Mouse (Mus musculus) kidney, adult 2 months (tissue): Measurements from ENCODE around the gene Akap8.

Source experiments
- CTCF ChIP-seq: fragments of 200-500 bp; conservative IDR thresholded peaks from 2 replicates; pipeline ENCODE4 v1.5.1; 2011; ENCODE audit warnings: low read depth, mild to moderate bottlenecking, control low read depth, low read length, moderate library complexity, mixed read lengths; ENCODE audit not compliant: insufficient read depth, insufficient read length
- POLR2A ChIP-seq: fragments of 200-500 bp; IDR thresholded peaks from one replicate; pipeline ENCODE4 v1.6.1; 2011; ENCODE audit warnings: low read depth, low read length, control low read depth

DNA sequence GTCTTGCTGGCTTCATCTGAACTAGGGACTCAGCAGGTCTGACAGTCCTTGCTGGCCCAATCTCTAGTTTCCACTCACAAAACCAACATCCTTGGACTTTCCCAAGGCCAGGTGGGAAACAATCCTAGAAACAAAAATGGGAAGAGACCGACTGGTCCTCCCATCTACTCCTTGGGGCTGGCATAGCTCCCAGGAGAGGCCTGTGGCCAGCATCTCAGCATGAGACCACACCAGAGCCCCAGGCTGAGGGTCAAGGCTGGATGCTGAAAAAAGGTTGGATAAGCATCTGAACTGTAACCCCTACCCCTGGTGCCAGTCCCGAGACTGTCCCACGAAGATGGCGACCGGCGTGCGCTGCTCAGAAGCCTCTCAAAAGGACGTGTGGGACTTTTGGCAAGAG is 8.2 kb downstream of the Akap8 start:
- no peak for TF ChIP-seq POLR2A
- no peak for TF ChIP-seq CTCF
